15 mouse cellular contexts compared by ENCODE assay signal in genomic region chr2:29473907-29474306, GRCm38 (mm10).
"Had no signal": no experiment of that assay in that cellular context is flagged by ENCODE, and none has a peak within 500 bp of the region (broad histone marks: within the 10 kb centered on the region; RNA-seq: fewer than 3 reads in every experiment).

No protein-coding gene starts in this region.

- H3K9me3 ChIP-seq: limb, embryonic 12.5 days; midbrain, embryonic 10.5 days had no signal

- H3K27ac ChIP-seq: limb, embryonic 12.5 days; liver, embryonic 14.5 days; midbrain, embryonic 10.5 days; stomach, postnatal 0 days had no signal

- H3K27me3 ChIP-seq: limb, embryonic 12.5 days had no signal

- H3K36me3 ChIP-seq: limb, embryonic 12.5 days; midbrain, embryonic 10.5 days had no signal

- H3K9ac ChIP-seq: limb, embryonic 12.5 days; liver, embryonic 14.5 days had no signal

- H3K4me2 ChIP-seq: limb, embryonic 12.5 days had no signal

- H3K4me1 ChIP-seq: limb, embryonic 12.5 days had no signal

- H3K4me3 ChIP-seq: layer of hippocampus, adult 2 months; limb, embryonic 12.5 days; midbrain, embryonic 10.5 days; myocyte had no signal

- DNase-seq: kidney, adult 18-20 months; kidney, postnatal 10 days; kidney, postnatal 4 days; liver; lung, adult 2 months; midbrain, embryonic 14.5 days; right cerebral cortex, adult 18-20 months; thymus, adult 18-20 months; thymus, postnatal 14 days had no signal
